Mouse (Mus musculus) lung, embryonic 14.5 days (tissue): ENCODE data around the gene Pla2g1b. TPM values are rescaled to one million over a fixed set of nuclear protein-coding genes. Genes with fewer than 3 reads are reported as not detected.

Experiments used
- ATAC-seq: fragments of 200-750 bp; cut with Nextera tagmentation; 2 replicates; pipeline ENCODE4 v1.8.0; 2017; ENCODE audit warnings: mild to moderate bottlenecking, moderate TSS enrichment, moderate library complexity; ENCODE audit not compliant: insufficient read depth
- DNase-seq: peaks from one replicate; pipeline ENCODE4 v3.0.0-alpha.2; 2015
- H3K27ac ChIP-seq: fragments of 300-500 bp; sonication (generic); 2 replicates; pipeline ENCODE4 v1.5.1; 2014; ENCODE audit warnings: low read depth, mild to moderate bottlenecking, moderate library complexity
- H3K27me3 ChIP-seq: fragments of 300-500 bp; sonication (generic); 2 replicates; pipeline ENCODE4 v1.6.1; 2014; ENCODE audit warnings: low read length, control low read depth; ENCODE audit not compliant: insufficient read depth
- H3K36me3 ChIP-seq: fragments of 300-500 bp; sonication (generic); 2 replicates; pipeline ENCODE4 v1.6.1; 2014; ENCODE audit warnings: control low read depth; ENCODE audit not compliant: insufficient read depth
- H3K4me1 ChIP-seq: fragments of 300-500 bp; sonication (generic); 2 replicates; pipeline ENCODE4 v1.6.1; 2014; ENCODE audit warnings: antibody characterized with exemption, control low read depth; ENCODE audit not compliant: insufficient read depth
- H3K4me2 ChIP-seq: fragments of 300-500 bp; sonication (generic); 2 replicates; pipeline ENCODE4 v1.6.1; 2014; ENCODE audit warnings: mild to moderate bottlenecking
- H3K4me3 ChIP-seq: fragments of 300-500 bp; sonication (generic); 2 replicates; pipeline ENCODE4 v1.5.1; 2014; ENCODE audit warnings: low read depth, low read length
- H3K9ac ChIP-seq: fragments of 300-500 bp; sonication (generic); 2 replicates; pipeline ENCODE4 v1.6.1; 2014
- H3K9me3 ChIP-seq: fragments of 300-500 bp; sonication (generic); 2 replicates; pipeline ENCODE4 v1.6.1; 2016; ENCODE audit warnings: low read depth, low read length, control low read depth
- CTCF ChIP-seq: IDR thresholded peaks from 2 replicates; pipeline ENCODE4 v1.5.1; 2016; ENCODE audit warnings: antibody characterized with exemption, low read depth
- WGBS: fragments of 180-500 bp; shearing (Covaris S2); extraction: QIAGEN DNeasy Blood & Tissue Kit; methylation state at CpG from one replicate; pipeline ENCODE4 v1.1.7; 2014; 5-methylcytosine and 5-hydroxymethylcytosine counted together
- polyA plus RNA-seq: library from polyadenylated mRNA; unstranded; fragments of >200 nt; fragmentation: Nextera tagmentation; extraction: Ambion mirVana; gene quantifications from 2 replicates; pipeline ENCODE4 v1.2.1, GENCODE M21; 2014

The Pla2g1b gene
- polyA plus RNA-seq, 1 experiment from 2014 or later, result 5.6 TPM

- ATAC-seq, result no peak
- TF ChIP-seq CTCF, result no peak
- 78% methylated on average over 17 of the region's 17 CpGs for WGBS
Observed at GRCm38 (mm10) chr5:115447108-115447507, 19.0 kb upstream of the Pla2g1b start.

GRCm38 (mm10) chr5:115449247-115449646, 16.8 kb upstream of the Pla2g1b start:
- no peaks in the 10 kb centered on the region for H3K27me3 ChIP-seq
- no peak for ATAC-seq
- DNase-seq, result no peak

More at GRCm38 (mm10) chr5:115447108-115447507, 19.0 kb upstream of the Pla2g1b start:
- Histone ChIP-seq H3K4me3 (no peak overlapping the region), H3K4me2 (no peak overlapping the region), H3K4me1 (no peaks in the 10 kb centered on the region), H3K27me3 (no peaks in the 10 kb centered on the region), H3K36me3 (peaks cover 92% of the 10 kb centered on the region), H3K9me3 (no peaks in the 10 kb centered on the region), H3K27ac (no peak overlapping the region), H3K9ac (no peak overlapping the region)
- no peak for DNase-seq

GRCm38 (mm10) chr5:115450410-115451317, 15.4 kb upstream of the Pla2g1b start:
- H3K4me3 ChIP-seq, result no peak overlapping the region
- peaks cover 76% of the 10 kb centered on the region for H3K36me3 ChIP-seq
- H3K9me3 ChIP-seq, result no peaks in the 10 kb centered on the region
- H3K4me1 ChIP-seq, result no peaks in the 10 kb centered on the region
- WGBS, result 84% methylated on average over 27 of the region's 27 CpGs
- H3K4me2 ChIP-seq, result no peak overlapping the region
- DNase-seq (peak; percentile 31), ATAC-seq (peak; percentile 36; the same call in 1 of the 2 replicates)
- no peak for TF ChIP-seq CTCF
- H3K27me3 ChIP-seq, result no peaks in the 10 kb centered on the region
- H3K27ac ChIP-seq, result no peak overlapping the region
- no peak overlapping the region for H3K9ac ChIP-seq

More at GRCm38 (mm10) chr5:115449247-115449646, 16.8 kb upstream of the Pla2g1b start:
- Histone ChIP-seq H3K4me2 (no peak overlapping the region), H3K4me1 (no peaks in the 10 kb centered on the region), H3K9me3 (no peaks in the 10 kb centered on the region), H3K27ac (no peak overlapping the region), H3K9ac (no peak overlapping the region), H3K36me3 (peaks cover 85% of the 10 kb centered on the region), H3K4me3 (no peak overlapping the region)
- 86% methylated on average over 3 of the region's 3 CpGs for WGBS
- TF ChIP-seq CTCF, result no peak

- DNase-seq (no peak), ATAC-seq (no peak)
- 70% methylated on average over 12 of the region's 12 CpGs for WGBS
- Histone ChIP-seq H3K4me3 (no peak overlapping the region), H3K27me3 (no peaks in the 10 kb centered on the region), H3K9me3 (no peaks in the 10 kb centered on the region), H3K4me1 (no peaks in the 10 kb centered on the region), H3K36me3 (peaks cover 39% of the 10 kb centered on the region), H3K9ac (no peak overlapping the region), H3K27ac (no peak overlapping the region), H3K4me2 (no peak overlapping the region)
- no peak for TF ChIP-seq CTCF
Observed at GRCm38 (mm10) chr5:115454422-115455090, 11.5 kb upstream of the Pla2g1b start.

- no peak overlapping the region for H3K4me2 ChIP-seq
- ATAC-seq (no peak), DNase-seq (no peak)
- peaks cover 31% of the 10 kb centered on the region for H3K36me3 ChIP-seq
- no peaks in the 10 kb centered on the region for H3K9me3 ChIP-seq
- no peak overlapping the region for H3K4me3 ChIP-seq
- H3K27ac ChIP-seq, result no peak overlapping the region
- H3K9ac ChIP-seq, result no peak overlapping the region
- H3K4me1 ChIP-seq, result no peaks in the 10 kb centered on the region
- no peak for TF ChIP-seq CTCF
- no peaks in the 10 kb centered on the region for H3K27me3 ChIP-seq
- WGBS, result 75% methylated on average over 7 of the region's 7 CpGs
Observed at GRCm38 (mm10) chr5:115455838-115456237, 10.2 kb upstream of the Pla2g1b start.

GRCm38 (mm10) chr5:115458918-115459317, 7.1 kb upstream of the Pla2g1b start:
- Histone ChIP-seq H3K36me3 (peaks cover 8% of the 10 kb centered on the region; the same call in 1 of the 2 replicates), H3K27me3 (no peaks in the 10 kb centered on the region), H3K9me3 (no peaks in the 10 kb centered on the region), H3K27ac (no peak overlapping the region), H3K9ac (no peak overlapping the region), H3K4me3 (no peak overlapping the region), H3K4me1 (no peaks in the 10 kb centered on the region), H3K4me2 (no peak overlapping the region)
- TF ChIP-seq CTCF, result no peak
- 51% methylated on average over 13 of the region's 13 CpGs for WGBS
- no peak for DNase-seq
- no peak for ATAC-seq
